Mouse (Mus musculus): Measurements from ENCODE around the gene Gm10959.

DNA sequence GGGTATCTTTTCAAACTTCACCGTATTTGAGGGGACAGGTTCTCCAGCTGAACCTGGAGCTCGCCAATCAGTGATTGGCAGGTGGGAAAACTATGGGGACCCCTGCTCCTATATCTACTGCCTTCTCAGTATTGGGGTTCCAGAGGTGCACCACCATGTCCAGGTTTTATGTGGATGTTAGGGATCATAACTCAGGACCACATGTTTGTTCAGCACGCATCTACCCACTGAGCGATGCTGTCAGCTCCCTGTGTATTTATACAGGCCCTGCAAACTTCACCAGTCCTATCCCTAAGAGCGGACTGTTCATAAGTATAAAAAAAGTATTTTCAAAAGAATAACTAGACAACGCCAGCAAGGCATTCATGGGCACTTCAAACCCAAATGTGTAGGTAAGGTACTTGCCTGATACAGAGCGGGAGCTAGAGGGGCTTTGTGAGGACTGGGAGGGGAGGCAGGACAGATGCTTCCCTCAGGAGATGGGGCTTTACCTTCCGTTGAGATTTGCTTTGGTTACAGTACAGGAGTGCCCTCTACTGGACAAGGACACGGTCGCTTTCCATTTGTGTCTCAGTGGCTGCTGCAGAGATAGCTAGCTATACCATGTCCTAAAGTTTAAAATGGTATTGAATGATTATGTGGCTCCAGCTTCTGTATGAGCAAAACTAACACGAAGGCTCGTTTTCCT is 15.3 kb downstream of the Gm10959 start:
- TF ChIP-seq CTCF (conservative IDR thresholded peaks at IDR 0.05; ENCODE audit: low read length) = peak; percentile 49
- TF ChIP-seq NANOG (IDR thresholded peaks at IDR 0.05; ENCODE audit: borderline replicate concordance, low read length) = no peak
- TF ChIP-seq POU5F1 (IDR thresholded peaks at IDR 0.05; ENCODE audit: borderline replicate concordance, low read length) = no peak

Data from E14TG2a.4 (cell line).